Mouse (Mus musculus) heart, adult 10 weeks (tissue): ENCODE results near the gene Vmn1r123. TPM values are rescaled to one million over a fixed set of nuclear protein-coding genes. Genes with fewer than 3 reads are reported as not detected.

Experiments
- polyA plus RNA-seq: library from polyadenylated mRNA; stranded (reverse); fragments of 350-450 nt; fragmentation: Illumina TruSeq; extraction: RNeasy Lipid Tissue Mini Kit (QIAGEN cat#74804); gene quantifications from one replicate; pipeline ENCODE4 v1.2.3, GENCODE M21; 2014; ENCODE audit warnings: low read depth, low replicate concordance

Vmn1r123 gene
- not detected for polyA plus RNA-seq

GRCm38 (mm10) chr7:21161885-21162284, at the start of gene Vmn1r123:
TSS of gene Vmn1r123 (plus strand) at chr7:21162185.

DNA sequence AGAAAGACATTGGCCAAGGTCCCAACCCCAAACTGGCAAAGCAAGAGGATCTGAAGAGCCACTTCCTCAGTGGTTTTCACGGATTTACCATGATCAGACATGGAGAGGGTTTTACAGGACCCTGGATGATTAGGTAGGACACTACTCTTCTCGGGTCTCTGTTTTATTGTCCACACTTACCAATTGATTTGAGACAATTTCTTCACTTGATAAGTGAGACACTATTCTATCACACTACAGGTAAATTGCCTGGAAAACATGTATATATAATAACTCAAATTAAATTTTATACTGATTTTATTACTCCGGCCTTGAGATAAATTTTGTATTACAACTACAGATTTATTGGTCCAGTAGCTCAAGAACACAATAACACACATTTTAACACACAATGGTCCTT, 28.0 kb upstream of the Vmn1r123 start, which contains the start of gene Vmn1r122:
Gene Vmn1r122, minus strand, starts transcription at position 101 of the 400 bp plus-strand sequence.

DNA sequence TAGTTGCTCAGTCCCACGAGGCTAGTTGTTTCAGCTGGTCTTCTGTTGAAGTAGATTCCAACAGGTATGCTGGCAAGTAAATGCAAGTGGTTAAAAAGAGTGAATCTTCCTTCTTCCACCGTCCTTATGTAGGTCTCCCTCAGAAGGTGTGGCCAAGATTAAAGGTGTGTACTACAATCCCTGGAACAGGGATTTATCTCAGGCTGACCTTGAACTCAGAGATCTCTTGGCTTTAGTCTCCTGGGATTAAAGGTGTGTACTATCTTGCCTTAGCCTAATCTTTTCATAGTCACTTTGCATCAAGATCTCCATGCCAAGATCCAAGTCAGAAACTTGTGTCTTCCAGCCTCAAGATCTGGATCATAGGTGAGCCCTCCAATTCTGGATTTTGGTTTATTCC, 28.3 kb downstream of the Vmn1r123 start, which contains the start of gene Gm5157:
Gene Gm5157, minus strand, starts transcription at position 101 of the 400 bp plus-strand sequence.

Other genes with a start within 250 kb of the Vmn1r123 start
- not detected for gene Vmn1r118, start 249.8 kb upstream of the Vmn1r123 start, polyA plus RNA-seq
- not detected for gene Vmn1r119, start 149.7 kb upstream of the Vmn1r123 start, polyA plus RNA-seq
- gene Vmn1r120, start 108.4 kb upstream of the Vmn1r123 start, polyA plus RNA-seq = not detected
- gene Vmn1r121, start 63.7 kb upstream of the Vmn1r123 start, polyA plus RNA-seq = not detected
- not detected for gene Vmn1r122, start 28.1 kb upstream of the Vmn1r123 start, polyA plus RNA-seq
- gene Gm5157, start 28.2 kb downstream of the Vmn1r123 start, polyA plus RNA-seq = not detected
- gene Vmn1r124, start 98.4 kb downstream of the Vmn1r123 start, polyA plus RNA-seq = not detected
- gene Vmn1r125, start 110.0 kb downstream of the Vmn1r123 start, polyA plus RNA-seq = not detected
- gene Vmn1r126, start 139.3 kb downstream of the Vmn1r123 start, polyA plus RNA-seq = not detected
- not detected for gene Vmn1r127, start 157.7 kb downstream of the Vmn1r123 start, polyA plus RNA-seq
- not detected for gene Vmn1r128, start 187.2 kb downstream of the Vmn1r123 start, polyA plus RNA-seq
- not detected for gene Vmn1r129, start 199.1 kb downstream of the Vmn1r123 start, polyA plus RNA-seq